Mouse (Mus musculus) embryonic facial prominence, embryonic 15.5 days (tissue): ENCODE results near the gene Pla2g1b. TPM values are rescaled to one million over a fixed set of nuclear protein-coding genes. Genes with fewer than 3 reads are reported as not detected.

ENCODE experiments used
- ATAC-seq: fragments of 200-750 bp; cut with Nextera tagmentation; 2 replicates; pipeline ENCODE4 v1.8.0; 2017; ENCODE audit warnings: low read depth, moderate TSS enrichment; ENCODE audit not compliant: insufficient number of reproducible peaks, low FRiP score, low TSS enrichment
- H3K27ac ChIP-seq: fragments of 300-500 bp; sonication (generic); replicated peaks from 2 replicates; pipeline ENCODE4 v1.5.1; 2015; ENCODE audit warnings: mild to moderate bottlenecking, inconsistent platforms
- H3K27me3 ChIP-seq: fragments of 300-500 bp; sonication (generic); 2 replicates; pipeline ENCODE4 v1.6.1; 2015; ENCODE audit warnings: inconsistent platforms
- H3K36me3 ChIP-seq: fragments of 300-500 bp; sonication (generic); 2 replicates; pipeline ENCODE4 v1.6.1; 2015; ENCODE audit warnings: mild to moderate bottlenecking, inconsistent platforms
- H3K4me1 ChIP-seq: fragments of 300-500 bp; sonication (generic); 2 replicates; pipeline ENCODE4 v1.6.1; 2015; ENCODE audit warnings: inconsistent platforms
- H3K4me2 ChIP-seq: fragments of 300-500 bp; sonication (generic); replicated peaks from 2 replicates; pipeline ENCODE4 v1.6.1; 2015; ENCODE audit warnings: mild to moderate bottlenecking, inconsistent platforms
- H3K4me3 ChIP-seq: fragments of 300-500 bp; sonication (generic); replicated peaks from 2 replicates; pipeline ENCODE4 v1.5.1; 2015; ENCODE audit warnings: mild to moderate bottlenecking, inconsistent platforms
- H3K9ac ChIP-seq: fragments of 300-500 bp; sonication (generic); 2 replicates; pipeline ENCODE4 v1.6.1; 2015; ENCODE audit warnings: inconsistent platforms
- H3K9me3 ChIP-seq: fragments of 300-500 bp; sonication (generic); replicated peaks from 2 replicates; pipeline ENCODE4 v1.6.1; 2016; ENCODE audit warnings: inconsistent platforms
- WGBS: fragments of 180-500 bp; shearing (Covaris S2); methylation state at CpG from one replicate; pipeline ENCODE4 v1.1.7; 2015; 5-methylcytosine and 5-hydroxymethylcytosine counted together
- polyA plus RNA-seq: library from polyadenylated mRNA; unstranded; fragments of >200 nt; fragmentation: Nextera tagmentation; extraction: Ambion mirVana; gene quantifications from 2 replicates; pipeline ENCODE4 v1.2.1, GENCODE M21; 2015

Pla2g1b gene
- polyA plus RNA-seq, 1 experiment from 2014 or later, result not detected

GRCm38 (mm10) chr5:115509321-115509761 lies 43.3 kb downstream of the Pla2g1b start:
- 11% methylated on average over 15 of the region's 15 CpGs for WGBS
- 0 out of 2 replicates have a peak overlapping the region, but pooled peaks have one; percentile 18 for H3K9ac ChIP-seq
- ATAC-seq, result peak; percentile 55

GRCm38 (mm10) chr5:115509790-115510689 lies 44.0 kb downstream of the Pla2g1b start:
- Histone ChIP-seq H3K27me3 (no peaks in the 10 kb centered on the region), H3K4me2 (peak overlapping the region; percentile 69), H3K36me3 (peaks cover 3% of the 10 kb centered on the region; the same call in 1 of the 2 replicates), H3K4me3 (peak overlapping the region; percentile 95), H3K27ac (peak overlapping the region; percentile 84), H3K4me1 (peaks cover 69% of the 10 kb centered on the region), H3K9ac (no peak overlapping the region), H3K9me3 (no peaks in the 10 kb centered on the region)
- WGBS, result 56% methylated on average over 15 of the region's 15 CpGs
- no peak for ATAC-seq

More at GRCm38 (mm10) chr5:115509321-115509761, 43.3 kb downstream of the Pla2g1b start:
- no peaks in the 10 kb centered on the region for H3K27me3 ChIP-seq
- peaks cover 62% of the 10 kb centered on the region for H3K4me1 ChIP-seq
- peak overlapping the region; percentile 69 for H3K4me2 ChIP-seq
- peak overlapping the region; percentile 84 for H3K27ac ChIP-seq
- peaks cover 3% of the 10 kb centered on the region; the same call in 1 of the 2 replicates for H3K36me3 ChIP-seq
- peak overlapping the region; percentile 95 for H3K4me3 ChIP-seq
- H3K9me3 ChIP-seq, result no peaks in the 10 kb centered on the region

GRCm38 (mm10) chr5:115512375-115512774 lies 46.3 kb downstream of the Pla2g1b start:
- peaks cover 76% of the 10 kb centered on the region for H3K4me1 ChIP-seq
- no peak overlapping the region for H3K27ac ChIP-seq
- H3K27me3 ChIP-seq, result no peaks in the 10 kb centered on the region
- no peak overlapping the region for H3K4me3 ChIP-seq
- no peaks in the 10 kb centered on the region for H3K9me3 ChIP-seq
- no peak for ATAC-seq
- WGBS, result 83% methylated on average over 7 of the region's 7 CpGs
- peaks cover 3% of the 10 kb centered on the region; the same call in 1 of the 2 replicates for H3K36me3 ChIP-seq
- H3K9ac ChIP-seq, result no peak overlapping the region
- H3K4me2 ChIP-seq, result no peak overlapping the region

GRCm38 (mm10) chr5:115513246-115513645 lies 47.2 kb downstream of the Pla2g1b start:
- peaks cover 71% of the 10 kb centered on the region for H3K4me1 ChIP-seq
- no peak overlapping the region for H3K27ac ChIP-seq
- ATAC-seq, result no peak
- peaks cover 3% of the 10 kb centered on the region; the same call in 1 of the 2 replicates for H3K36me3 ChIP-seq
- no peak overlapping the region for H3K4me2 ChIP-seq
- H3K9ac ChIP-seq, result no peak overlapping the region
- H3K9me3 ChIP-seq, result no peaks in the 10 kb centered on the region
- 95% methylated on average over 14 of the region's 14 CpGs for WGBS
- H3K27me3 ChIP-seq, result no peaks in the 10 kb centered on the region
- H3K4me3 ChIP-seq, result no peak overlapping the region

GRCm38 (mm10) chr5:115513721-115514120 lies 47.7 kb downstream of the Pla2g1b start:
- ATAC-seq, result no peak
- H3K9me3 ChIP-seq, result no peaks in the 10 kb centered on the region
- 85% methylated on average over 16 of the region's 16 CpGs for WGBS
- no peak overlapping the region for H3K4me3 ChIP-seq
- H3K9ac ChIP-seq, result no peak overlapping the region
- H3K36me3 ChIP-seq, result peaks cover 3% of the 10 kb centered on the region; the same call in 1 of the 2 replicates
- H3K4me2 ChIP-seq, result no peak overlapping the region
- peaks cover 66% of the 10 kb centered on the region for H3K4me1 ChIP-seq
- no peak overlapping the region; the same call in 1 of the 2 replicates for H3K27ac ChIP-seq
- no peaks in the 10 kb centered on the region for H3K27me3 ChIP-seq

GRCm38 (mm10) chr5:115514346-115514745 lies 48.3 kb downstream of the Pla2g1b start:
- no peaks in the 10 kb centered on the region for H3K27me3 ChIP-seq
- H3K4me2 ChIP-seq, result peak overlapping the region; percentile 39
- H3K36me3 ChIP-seq, result peaks cover 3% of the 10 kb centered on the region; the same call in 1 of the 2 replicates
- 62% methylated on average over 6 of the region's 6 CpGs for WGBS
- no peaks in the 10 kb centered on the region for H3K9me3 ChIP-seq
- H3K9ac ChIP-seq, result no peak overlapping the region
- H3K4me3 ChIP-seq, result no peak overlapping the region
- ATAC-seq, result no peak
- peaks cover 60% of the 10 kb centered on the region for H3K4me1 ChIP-seq
- peak overlapping the region; percentile 92 for H3K27ac ChIP-seq

- WGBS, result 17% methylated on average over 20 of the region's 20 CpGs
- H3K27me3 ChIP-seq, result no peaks in the 10 kb centered on the region
- H3K9me3 ChIP-seq, result no peaks in the 10 kb centered on the region
- H3K4me2 ChIP-seq, result peak overlapping the region; percentile 39
- H3K9ac ChIP-seq, result no peak overlapping the region
- peak overlapping the region; percentile 12; the same call in 1 of the 2 replicates for H3K4me3 ChIP-seq
- peaks cover 3% of the 10 kb centered on the region; the same call in 1 of the 2 replicates for H3K36me3 ChIP-seq
- peaks cover 54% of the 10 kb centered on the region for H3K4me1 ChIP-seq
- ATAC-seq, result peak; percentile 85
- peak overlapping the region; percentile 92 for H3K27ac ChIP-seq
Measured at GRCm38 (mm10) chr5:115514896-115515587, 49.0 kb downstream of the Pla2g1b start.

GRCm38 (mm10) chr5:115516081-115516907 lies 50.2 kb downstream of the Pla2g1b start:
- H3K27me3 ChIP-seq, result no peaks in the 10 kb centered on the region
- no peak overlapping the region for H3K4me3 ChIP-seq
- H3K9me3 ChIP-seq, result no peaks in the 10 kb centered on the region
- ATAC-seq, result no peak
- H3K36me3 ChIP-seq, result peaks cover 3% of the 10 kb centered on the region; the same call in 1 of the 2 replicates
- peak overlapping the region; percentile 92 for H3K27ac ChIP-seq
- H3K9ac ChIP-seq, result no peak overlapping the region
- peaks cover 58% of the 10 kb centered on the region for H3K4me1 ChIP-seq
- 84% methylated on average over 32 of the region's 32 CpGs for WGBS
- no peak overlapping the region for H3K4me2 ChIP-seq

GRCm38 (mm10) chr5:115516908-115517307 lies 50.8 kb downstream of the Pla2g1b start:
- Histone ChIP-seq H3K9ac (no peak overlapping the region), H3K27me3 (no peaks in the 10 kb centered on the region), H3K4me2 (no peak overlapping the region), H3K36me3 (peaks cover 3% of the 10 kb centered on the region; the same call in 1 of the 2 replicates), H3K9me3 (no peaks in the 10 kb centered on the region), H3K27ac (peak overlapping the region; percentile 92; the same call in 1 of the 2 replicates), H3K4me3 (no peak overlapping the region), H3K4me1 (peaks cover 60% of the 10 kb centered on the region)
- ATAC-seq, result no peak
- WGBS, result 88% methylated on average over 7 of the region's 7 CpGs

- Histone ChIP-seq H3K4me1 (peaks cover 61% of the 10 kb centered on the region), H3K4me3 (no peak overlapping the region), H3K9me3 (no peaks in the 10 kb centered on the region), H3K4me2 (no peak overlapping the region), H3K36me3 (peaks cover 3% of the 10 kb centered on the region; the same call in 1 of the 2 replicates), H3K27me3 (no peaks in the 10 kb centered on the region), H3K27ac (0 out of 2 replicates have a peak overlapping the region, but pooled peaks have one; percentile 92), H3K9ac (no peak overlapping the region)
- 83% methylated on average over 9 of the region's 9 CpGs for WGBS
- ATAC-seq, result no peak
Measured at GRCm38 (mm10) chr5:115517501-115517900, 51.4 kb downstream of the Pla2g1b start.
